Mouse (Mus musculus): ENCODE results near the gene Tmem231.

The Tmem231 gene

GRCm38 (mm10) chr8:111864648-111865047, 69.0 kb downstream of the Tmem231 start:
- DNase-seq (ENCODE audit: low read depth, low spot score), result no peak

- no peak for DNase-seq (ENCODE audit: low read depth, low spot score)
Observed at GRCm38 (mm10) chr8:111863280-111863679, 70.4 kb downstream of the Tmem231 start.

All from retina, postnatal 7 days (tissue).